Mouse (Mus musculus) olfactory bulb, adult 2 months (tissue): ENCODE results near the gene Primpol.

Experiments
- CTCF ChIP-seq: fragments of 200-500 bp; IDR thresholded peaks from 2 replicates; pipeline ENCODE4 v1.5.1; 2012; ENCODE audit warnings: low read depth, mild to moderate bottlenecking, low read length, moderate library complexity; ENCODE audit not compliant: insufficient read depth
- POLR2A ChIP-seq: fragments of 200-500 bp; IDR thresholded peaks from 2 replicates; pipeline ENCODE4 v1.6.1; 2012; ENCODE audit warnings: mild to moderate bottlenecking, low read depth, low read length, moderate library complexity; ENCODE audit not compliant: insufficient read depth

- TF ChIP-seq CTCF (no peak), POLR2A (no peak)
Measured at GRCm38 (mm10) chr8:46550058-46550457, 67.0 kb downstream of the Primpol start.
